Mouse (Mus musculus): ENCODE data around the gene 5730596B20Rik. TPM values are rescaled to one million over a fixed set of nuclear protein-coding genes. Genes with fewer than 3 reads are reported as not detected.
A peak's percentile ranks its signal among the peaks of the same experiment; 100 is the strongest.

The 5730596B20Rik gene
- polyA plus RNA-seq, 1 experiment from 2014 or later = 1.3 TPM

DNA sequence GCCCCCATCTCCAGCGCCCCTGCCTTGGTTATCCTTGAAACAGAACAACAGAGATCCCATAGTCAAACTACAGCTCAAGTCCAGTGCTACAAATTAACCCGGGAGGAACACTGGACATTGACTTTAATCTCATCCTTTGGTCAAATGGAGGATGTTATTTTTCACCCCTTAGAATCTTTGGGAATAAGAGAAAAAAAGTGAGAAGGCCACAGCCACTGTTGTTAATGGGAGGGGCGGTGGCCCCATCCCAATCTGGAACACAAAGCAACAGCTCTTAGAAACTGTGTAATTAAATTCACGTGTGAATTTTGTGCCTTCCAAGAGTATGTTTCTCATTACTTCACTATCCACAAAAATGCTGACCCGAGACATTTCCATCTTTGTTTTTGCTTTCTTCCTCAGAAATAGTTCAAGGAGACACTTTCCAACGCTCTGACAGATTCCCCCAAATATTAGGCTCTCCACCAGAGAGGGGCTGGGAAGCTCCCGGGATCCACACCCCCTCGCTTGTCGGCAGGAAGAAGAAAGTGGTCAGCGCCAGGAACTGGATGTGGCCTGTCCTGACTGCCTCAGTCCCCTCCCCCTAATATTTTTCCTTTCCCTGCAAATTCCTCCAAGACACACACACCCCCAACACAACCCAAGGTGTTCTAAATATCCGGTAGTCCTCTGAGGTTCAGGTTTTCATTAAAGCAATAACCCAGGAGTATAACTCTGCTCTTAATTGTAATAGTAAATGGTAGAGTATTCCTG lies 50.3 kb downstream of the 5730596B20Rik start:
- peak overlapping the region; percentile 95 for H3K27ac ChIP-seq
- no peaks in the 10 kb centered on the region for H3K27me3 ChIP-seq (ENCODE audit: insufficient read depth, low read length)

GRCm38 (mm10) chr6:52228475-52229465 lies 51.5 kb downstream of the 5730596B20Rik start:
- Histone ChIP-seq H3K9me3 (replicated peaks; ENCODE audit: low read length) (no peaks in the 10 kb centered on the region), H3K9ac (ENCODE audit: low read depth, low read length) (peak overlapping the region; percentile 93), H3K4me3 (replicated peaks; ENCODE audit: low read depth, low read length) (peak overlapping the region; percentile 85), H3K4me1 (replicated peaks; ENCODE audit: insufficient read depth, low read length) (peaks cover 8% of the 10 kb centered on the region; the same call in 1 of the 2 replicates), H3K4me2 (ENCODE audit: low read length) (peak overlapping the region; percentile 89), H3K27me3 (ENCODE audit: insufficient read depth, low read length) (no peaks in the 10 kb centered on the region), H3K27ac (peak overlapping the region; percentile 97), H3K36me3 (ENCODE audit: insufficient read depth, low read length) (peaks cover 6% of the 10 kb centered on the region; the same call in 1 of the 2 replicates)
- no peak for ATAC-seq (replicated peaks; ENCODE audit: low FRiP score, low read depth)
- TF ChIP-seq CTCF (IDR thresholded peaks at IDR 0.05; ENCODE audit: low read depth) = no peak; the same call in 1 of the 2 replicates
- DNase-seq (ENCODE audit: low spot score) = no peak
- 1% methylated on average over 38 of the region's 38 CpGs for WGBS

More for the DNA sequence above, 50.3 kb downstream of the 5730596B20Rik start:
- Histone ChIP-seq H3K36me3 (ENCODE audit: insufficient read depth, low read length) (peaks cover 6% of the 10 kb centered on the region; the same call in 1 of the 2 replicates), H3K9me3 (replicated peaks; ENCODE audit: low read length) (no peaks in the 10 kb centered on the region), H3K9ac (ENCODE audit: low read depth, low read length) (peak overlapping the region; percentile 97), H3K4me1 (replicated peaks; ENCODE audit: insufficient read depth, low read length) (peaks cover 8% of the 10 kb centered on the region; the same call in 1 of the 2 replicates), H3K4me3 (replicated peaks; ENCODE audit: low read depth, low read length) (peak overlapping the region; percentile 85), H3K4me2 (ENCODE audit: low read length) (peak overlapping the region; percentile 89)
- DNase-seq (ENCODE audit: low spot score) (no peak), ATAC-seq (replicated peaks; ENCODE audit: low FRiP score, low read depth) (0 out of 2 replicates have a peak, but pooled peaks have one; percentile 1)
- WGBS = 4% methylated on average over 11 of the region's 11 CpGs
- TF ChIP-seq CTCF (IDR thresholded peaks at IDR 0.05; ENCODE audit: low read depth) = no peak

GRCm38 (mm10) chr6:52229558-52230416 lies 52.5 kb downstream of the 5730596B20Rik start:
- H3K4me2 ChIP-seq (ENCODE audit: low read length) = peak overlapping the region; percentile 89
- under 1% methylated on average over 43 of the region's 44 CpGs for WGBS
- H3K36me3 ChIP-seq (ENCODE audit: insufficient read depth, low read length) = no peaks in the 10 kb centered on the region; the same call in 1 of the 2 replicates
- ATAC-seq (replicated peaks; ENCODE audit: low FRiP score, low read depth) (peak; percentile 2), DNase-seq (ENCODE audit: low spot score) (no peak)
- H3K9me3 ChIP-seq (replicated peaks; ENCODE audit: low read length) = no peaks in the 10 kb centered on the region
- peak overlapping the region; percentile 93 for H3K9ac ChIP-seq (ENCODE audit: low read depth, low read length)
- TF ChIP-seq CTCF (IDR thresholded peaks at IDR 0.05; ENCODE audit: low read depth) = no peak; the same call in 1 of the 2 replicates
- H3K27me3 ChIP-seq (ENCODE audit: insufficient read depth, low read length) = no peaks in the 10 kb centered on the region
- peak overlapping the region; percentile 97 for H3K27ac ChIP-seq
- peaks cover 8% of the 10 kb centered on the region; the same call in 1 of the 2 replicates for H3K4me1 ChIP-seq (replicated peaks; ENCODE audit: insufficient read depth, low read length)
- H3K4me3 ChIP-seq (replicated peaks; ENCODE audit: low read depth, low read length) = peak overlapping the region; percentile 85

MicroRNAs encoded within 50 kb of the gene (microRNA counts, 519-probe panel; counts per million panel counts)
- 7,102 counts per million, percentile 95 among the panel's probes with 10 or more counts for microRNA mmu-miR-196b

Small RNAs within 50 kb of the gene (microRNA-seq; reads per million reads assigned to microRNA genes)
- gene Mir196b = 27,168 reads per million, percentile 97 among the genes with 10 or more reads in this experiment

Other genes starting within 250 kb of the 5730596B20Rik start
- gene Skap2, start 164.9 kb upstream of the 5730596B20Rik start, polyA plus RNA-seq (2015; fragmentation: Nextera tagmentation; extraction: Ambion mirVana) = 35.6 and 37.0 TPM in 2 replicates
- gene Hoxa1, start 19.2 kb upstream of the 5730596B20Rik start, polyA plus RNA-seq (2015; fragmentation: Nextera tagmentation; extraction: Ambion mirVana) = 0.33 and 0.64 TPM in 2 replicates
- gene Hoxa2, start 12.7 kb upstream of the 5730596B20Rik start, polyA plus RNA-seq (2015; fragmentation: Nextera tagmentation; extraction: Ambion mirVana) = 2.3 and 2.4 TPM in 2 replicates
- gene Hoxa4, start 14.3 kb downstream of the 5730596B20Rik start, polyA plus RNA-seq (2015; fragmentation: Nextera tagmentation; extraction: Ambion mirVana) = 1.6 and 2.2 TPM in 2 replicates
- 9.7 and 10.4 TPM in 2 replicates for gene Hoxa5, start 27.1 kb downstream of the 5730596B20Rik start, polyA plus RNA-seq (2015; fragmentation: Nextera tagmentation; extraction: Ambion mirVana)
- 2.8 and 3.0 TPM in 2 replicates for gene Hoxa6, start 31.2 kb downstream of the 5730596B20Rik start, polyA plus RNA-seq (2015; fragmentation: Nextera tagmentation; extraction: Ambion mirVana)
- 4.8 and 6.0 TPM in 2 replicates for gene Hoxa3, start 35.8 kb downstream of the 5730596B20Rik start, polyA plus RNA-seq (2015; fragmentation: Nextera tagmentation; extraction: Ambion mirVana)
- 0.66 and 2.1 TPM in 2 replicates for gene Gm28308, start 35.8 kb downstream of the 5730596B20Rik start, polyA plus RNA-seq (2015; fragmentation: Nextera tagmentation; extraction: Ambion mirVana)
- gene Hoxa7, start 44.4 kb downstream of the 5730596B20Rik start, polyA plus RNA-seq (2015; fragmentation: Nextera tagmentation; extraction: Ambion mirVana) = 29.7 and 31.7 TPM in 2 replicates
- gene Hoxa9, start 53.6 kb downstream of the 5730596B20Rik start, polyA plus RNA-seq (2015; fragmentation: Nextera tagmentation; extraction: Ambion mirVana) = 57.3 and 57.8 TPM in 2 replicates
- 175 and 183 TPM in 2 replicates for gene Hoxa10, start 63.4 kb downstream of the 5730596B20Rik start, polyA plus RNA-seq (2015; fragmentation: Nextera tagmentation; extraction: Ambion mirVana)
- 24.7 and 27.7 TPM in 2 replicates for gene Hoxa11, start 68.3 kb downstream of the 5730596B20Rik start, polyA plus RNA-seq (2015; fragmentation: Nextera tagmentation; extraction: Ambion mirVana)
- gene Hoxa13, start 83.4 kb downstream of the 5730596B20Rik start, polyA plus RNA-seq (2015; fragmentation: Nextera tagmentation; extraction: Ambion mirVana) = not detected in 2 replicates
- not detected in 2 replicates for gene Evx1, start 136.0 kb downstream of the 5730596B20Rik start, polyA plus RNA-seq (2015; fragmentation: Nextera tagmentation; extraction: Ambion mirVana)

Data from kidney, postnatal 0 days (tissue).